Mouse (Mus musculus) lung, adult 10 weeks (tissue): ENCODE measurements around the gene Slfn9. TPM values are rescaled to one million over a fixed set of nuclear protein-coding genes. Genes with fewer than 3 reads are reported as not detected.

Source experiments
- polyA plus RNA-seq: library from polyadenylated mRNA; stranded (reverse); fragments of 350-450 nt; fragmentation: Illumina TruSeq; extraction: RNeasy Lipid Tissue Mini Kit (QIAGEN cat#74804); gene quantifications from one replicate; pipeline ENCODE4 v1.2.3, GENCODE M21; 2014; ENCODE audit warnings: low read depth, low replicate concordance; ENCODE audit not compliant: insufficient read depth

The Slfn9 gene
- polyA plus RNA-seq = 0.55 TPM

DNA sequence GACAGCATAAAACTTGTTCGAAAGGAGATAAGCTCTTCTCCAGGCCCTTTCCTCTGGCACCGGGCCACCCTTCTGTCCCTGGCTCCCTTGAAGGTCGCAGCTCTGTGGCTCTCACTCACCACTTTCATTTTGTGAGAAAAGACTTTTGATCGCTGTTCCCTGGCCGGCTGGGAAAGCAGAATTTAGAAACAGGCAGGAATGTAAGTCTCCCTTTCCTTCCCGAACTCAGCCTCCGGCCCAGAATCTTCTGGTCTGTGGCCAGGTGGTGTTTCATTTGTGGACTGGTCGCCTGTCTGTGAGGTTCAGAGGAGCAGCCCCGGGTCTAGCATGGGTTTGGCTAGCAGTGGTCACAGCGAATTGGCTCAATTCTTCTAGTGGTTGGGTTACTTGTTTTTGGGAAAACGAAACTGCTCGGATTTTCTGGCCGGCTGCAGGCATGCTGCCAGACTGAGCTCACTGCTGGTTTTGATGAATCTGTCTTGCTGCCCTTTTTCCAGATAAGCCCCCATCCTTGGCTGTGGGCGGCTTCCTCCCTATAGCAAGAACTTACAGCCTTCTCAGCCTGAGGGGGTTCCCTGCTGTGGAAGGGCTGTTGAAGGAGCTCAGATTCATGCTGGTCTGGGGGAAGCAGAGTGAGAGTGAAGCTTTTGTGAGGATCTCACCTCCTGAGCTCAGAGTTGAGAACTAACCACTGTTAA lies at the start of gene Slfn9:
TSS of gene Slfn9 (minus strand) at position 362 of the 698 bp plus-strand sequence.

DNA sequence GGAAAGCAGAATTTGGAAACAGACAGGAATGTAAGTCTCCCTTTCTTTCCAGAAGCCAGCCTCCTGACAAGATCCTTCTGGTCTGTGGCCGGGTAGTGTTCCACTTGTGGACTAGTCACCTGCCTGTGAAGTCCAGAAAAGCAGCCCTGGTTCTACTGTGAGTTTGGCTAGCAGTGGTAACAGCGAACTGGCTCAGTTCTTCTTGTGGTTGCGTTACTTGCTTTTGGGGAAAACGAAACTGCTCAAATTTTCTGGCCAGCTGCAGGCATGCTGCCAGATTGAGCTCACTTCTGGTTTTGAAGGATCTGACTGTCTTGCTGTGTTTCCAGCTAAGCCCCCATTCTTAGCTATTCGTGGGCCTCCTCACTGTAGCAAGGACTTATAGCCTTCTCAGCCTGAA lies 29.0 kb upstream of the Slfn9 start, which contains the start of gene Slfn8:
TSS of gene Slfn8 (minus strand) at position 190 of the 400 bp plus-strand sequence.

DNA sequence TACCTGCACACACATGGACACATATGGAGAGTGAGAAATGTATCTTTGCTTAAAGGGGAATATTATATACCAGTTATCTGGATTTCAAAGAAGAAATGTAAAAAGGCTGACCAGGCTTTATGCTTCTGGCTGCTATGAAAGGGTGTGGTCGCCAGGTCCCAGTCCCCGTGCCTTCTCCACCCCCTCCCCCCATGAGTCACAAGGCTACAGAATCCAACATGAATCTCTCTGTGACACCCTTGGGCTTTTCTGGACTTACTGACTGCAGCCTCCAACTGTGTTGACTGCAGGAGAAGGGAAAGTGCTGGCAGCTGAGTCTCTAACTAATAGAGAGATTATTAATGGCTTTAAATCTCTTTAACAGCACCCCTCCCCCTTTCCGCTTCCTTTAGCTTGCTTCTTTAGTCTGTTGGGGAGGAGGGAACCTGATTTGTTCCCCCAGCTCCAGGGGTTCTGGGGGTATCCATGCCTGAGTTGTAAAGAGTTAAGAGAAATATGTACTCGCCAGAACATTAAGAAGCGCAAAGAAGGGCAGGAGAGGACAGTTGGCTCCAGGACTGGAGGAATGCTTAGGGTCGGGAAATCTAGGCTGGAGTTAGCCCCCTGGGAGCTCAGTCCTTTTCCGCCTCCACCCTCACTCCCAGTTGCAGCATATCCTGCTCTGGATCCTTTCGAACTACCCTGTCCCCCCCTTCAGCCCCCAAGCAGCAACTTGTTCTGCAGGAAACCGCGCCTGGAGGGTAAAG lies 40.7 kb downstream of the Slfn9 start, which contains the start of gene Slfn5:
TSS of gene Slfn5 (plus strand) at position 614 of the 746 bp plus-strand sequence.

Other genes starting within 250 kb of the Slfn9 start
- gene Cct6b, start 227.5 kb downstream of the Slfn9 start, polyA plus RNA-seq = 0.21 TPM
- 11.5 TPM for gene Zfp830, start 227.5 kb downstream of the Slfn9 start, polyA plus RNA-seq
- 5.1 TPM for gene Lig3, start 210.7 kb downstream of the Slfn9 start, polyA plus RNA-seq
- 5.7 TPM for gene Rffl, start 120.6 kb downstream of the Slfn9 start, polyA plus RNA-seq
- 6.8 TPM for gene Rad51d, start 101.2 kb downstream of the Slfn9 start, polyA plus RNA-seq
- gene Fndc8, start 99.7 kb downstream of the Slfn9 start, polyA plus RNA-seq = not detected
- gene Nle1, start 83.4 kb downstream of the Slfn9 start, polyA plus RNA-seq = 8.2 TPM
- gene Unc45b, start 81.3 kb downstream of the Slfn9 start, polyA plus RNA-seq = 23.0 TPM
- gene Slfn5, start 40.5 kb downstream of the Slfn9 start, polyA plus RNA-seq = 24.0 TPM
- gene Slfn8, start 29.0 kb upstream of the Slfn9 start, polyA plus RNA-seq = 2.4 TPM
- 54.1 TPM for gene Slfn2, start 73.3 kb upstream of the Slfn9 start, polyA plus RNA-seq
- 7.4 TPM for gene Slfn1, start 125.0 kb upstream of the Slfn9 start, polyA plus RNA-seq
- gene Slfn4, start 183.4 kb upstream of the Slfn9 start, polyA plus RNA-seq = 2.7 TPM
- 0.60 TPM for gene Slfn3, start 199.5 kb upstream of the Slfn9 start, polyA plus RNA-seq